Mouse (Mus musculus): ENCODE data around the gene Pnck. TPM values are rescaled to one million over a fixed set of nuclear protein-coding genes. Genes with fewer than 3 reads are reported as not detected.

Gene Pnck
- total and polyA plus RNA-seq, 3 experiments = not detected

DNA sequence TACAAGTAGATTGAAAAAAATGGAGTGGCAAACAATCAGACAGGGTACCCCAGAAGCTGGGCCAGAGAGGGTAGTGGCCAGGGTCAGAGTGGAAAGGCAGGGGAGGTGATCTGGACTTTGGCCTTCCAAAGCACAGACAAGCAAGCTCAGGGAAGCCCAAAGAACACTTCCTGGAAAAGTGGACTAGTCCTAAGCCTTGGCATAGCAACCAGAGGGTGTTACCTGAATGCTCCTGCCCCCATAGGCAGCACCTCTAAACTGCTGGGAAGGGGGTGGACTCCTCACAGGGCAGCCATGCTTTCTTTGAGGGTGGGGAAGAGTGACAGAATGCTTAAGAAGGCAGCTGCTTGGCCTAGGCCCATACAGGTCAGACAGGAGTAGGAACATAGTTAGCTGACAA is 25.1 kb upstream of the Pnck start:
- Histone ChIP-seq H3K79me2 (replicated peaks; ENCODE audit: control insufficient read depth, extremely low read depth, insufficient read depth, poor library complexity, severe bottlenecking) (no peaks in the 10 kb centered on the region), H3K27me3 (replicated peaks) (no peaks in the 10 kb centered on the region), H3K9me3 (replicated peaks; ENCODE audit: low read length) (no peaks in the 10 kb centered on the region), H3K4me2 (ENCODE audit: insufficient read depth, low read depth, poor library complexity, severe bottlenecking) (no peak overlapping the region), H3K4me1 (ENCODE audit: control insufficient read depth in 1 of 2, insufficient read depth in 2 of 2) (no peaks in the 10 kb centered on the region), H3K9ac (ENCODE audit: insufficient read depth, low read depth) (no peak overlapping the region), H3K4me3 (replicated peaks in 1 of 3; ENCODE audit: low read depth in 2 of 3, low read length in 2 of 3, poor library complexity in 1 of 3) (no peak overlapping the region), H3K27ac (ENCODE audit: insufficient read depth, low read depth) (no peak overlapping the region), H3K36me3 (replicated peaks in 1 of 2; ENCODE audit: control insufficient read depth in 1 of 2, insufficient read depth in 1 of 2, low read length in 1 of 2) (peaks cover 75 to 96% of the 10 kb centered on the region in 2 experiments)
- in situ Hi-C loops (cut with MboI; ENCODE audit: low pct_ligation_motif_present, low pct_unique_long_range_greater_than_20kb, low sequenced_read_pairs) = no loop called here
- dilution Hi-C loops (cut with MboI; ENCODE audit: extremely low pct_ligation_motif_present, extremely low pct_unique_long_range_greater_than_20kb, low sequenced_read_pairs) = no loop called here
- DNase-seq (ENCODE audit: extremely low read depth) = no peak
- no peak for TF ChIP-seq PAX5 (IDR thresholded peaks at IDR 0.05; ENCODE audit: low read length)
- no peak for TF ChIP-seq MEF2A (IDR thresholded peaks at IDR 0.05; ENCODE audit: borderline replicate concordance, low read depth, low read length)
- no peak for TF ChIP-seq POLR2A (IDR thresholded peaks at IDR 0.05; ENCODE audit: low read depth, low read length)
- no peak for TF ChIP-seq BHLHE40 (IDR thresholded peaks at IDR 0.05; ENCODE audit: low read depth, low read length)
- TF ChIP-seq MAFK (IDR thresholded peaks at IDR 0.05; ENCODE audit: insufficient replicate concordance, low read length) = no peak
- TF ChIP-seq IRF4 (IDR thresholded peaks at IDR 0.05; ENCODE audit: low read depth, low read length) = no peak
- TF ChIP-seq MYC (IDR thresholded peaks at IDR 0.05; ENCODE audit: low read depth, low read length) = no peak
- no peak for TF ChIP-seq EP300 (IDR thresholded peaks at IDR 0.05; ENCODE audit: low read length)
- TF ChIP-seq USF2 (conservative IDR thresholded peaks at IDR 0.05; ENCODE audit: low read depth, low read length) = no peak
- TF ChIP-seq HCFC1 (IDR thresholded peaks at IDR 0.05; ENCODE audit: low read depth, low read length) = no peak
- no peak for TF ChIP-seq JUN (IDR thresholded peaks at IDR 0.05; ENCODE audit: insufficient read depth, low read depth, low read length)
- no peak for TF ChIP-seq ELF1 (IDR thresholded peaks at IDR 0.05; ENCODE audit: low read depth, low read length)
- TF ChIP-seq JUND (conservative IDR thresholded peaks at IDR 0.05; ENCODE audit: low read depth, low read length) = no peak
- no peak for TF ChIP-seq NELFE (IDR thresholded peaks at IDR 0.05; ENCODE audit: low read depth, low read length)
- TF ChIP-seq USF1 (IDR thresholded peaks at IDR 0.05; ENCODE audit: low read depth, low read length) = no peak
- no peak for TF ChIP-seq ZNF384 (IDR thresholded peaks at IDR 0.05; ENCODE audit: low read depth, low read length)
- TF ChIP-seq CHD1 (IDR thresholded peaks at IDR 0.05; ENCODE audit: low read depth, low read length) = no peak
- no peak for TF ChIP-seq MAX (IDR thresholded peaks at IDR 0.05; ENCODE audit: low read length)
- TF ChIP-seq KAT2A (IDR thresholded peaks at IDR 0.05; ENCODE audit: insufficient replicate concordance, low read length) = no peak
- TF ChIP-seq RAD21 (IDR thresholded peaks at IDR 0.05; ENCODE audit: low read depth, low read length) = no peak

GRCm38 (mm10) chrX:73684156-73684555 is 24.2 kb upstream of the Pnck start:
- H3K27me3 ChIP-seq (replicated peaks) = no peaks in the 10 kb centered on the region
- no peak overlapping the region for H3K4me3 ChIP-seq (replicated peaks in 1 of 3; ENCODE audit: low read depth in 2 of 3, low read length in 2 of 3, poor library complexity in 1 of 3)
- no peak overlapping the region for H3K9ac ChIP-seq (ENCODE audit: insufficient read depth, low read depth)
- H3K36me3 ChIP-seq (replicated peaks in 1 of 2; ENCODE audit: control insufficient read depth in 1 of 2, insufficient read depth in 1 of 2, low read length in 1 of 2) = peaks cover 73 to 95% of the 10 kb centered on the region in 2 experiments
- H3K27ac ChIP-seq (ENCODE audit: insufficient read depth, low read depth) = no peak overlapping the region
- H3K4me2 ChIP-seq (ENCODE audit: insufficient read depth, low read depth, poor library complexity, severe bottlenecking) = no peak overlapping the region
- dilution Hi-C loops (cut with MboI; ENCODE audit: extremely low pct_ligation_motif_present, extremely low pct_unique_long_range_greater_than_20kb, low sequenced_read_pairs) = no loop called here
- in situ Hi-C loops (cut with MboI; ENCODE audit: low pct_ligation_motif_present, low pct_unique_long_range_greater_than_20kb, low sequenced_read_pairs) = no loop called here
- TF ChIP-seq RAD21 (IDR thresholded peaks at IDR 0.05; ENCODE audit: low read depth, low read length) = no peak
- TF ChIP-seq CHD2 (IDR thresholded peaks at IDR 0.05; ENCODE audit: low read length) = no peak
- no peak for TF ChIP-seq NRF1 (IDR thresholded peaks at IDR 0.05; ENCODE audit: low read depth, low read length)
- no peak for TF ChIP-seq MEF2A (IDR thresholded peaks at IDR 0.05; ENCODE audit: borderline replicate concordance, low read depth, low read length)
- TF ChIP-seq KAT2A (IDR thresholded peaks at IDR 0.05; ENCODE audit: insufficient replicate concordance, low read length) = no peak
- no peak for TF ChIP-seq EP300 (IDR thresholded peaks at IDR 0.05; ENCODE audit: low read length)
- H3K9me3 ChIP-seq (replicated peaks; ENCODE audit: low read length) = no peaks in the 10 kb centered on the region
- no peak for DNase-seq (ENCODE audit: extremely low read depth)
- H3K4me1 ChIP-seq (ENCODE audit: control insufficient read depth in 1 of 2, insufficient read depth in 2 of 2) = no peaks in the 10 kb centered on the region
- H3K79me2 ChIP-seq (replicated peaks; ENCODE audit: control insufficient read depth, extremely low read depth, insufficient read depth, poor library complexity, severe bottlenecking) = no peaks in the 10 kb centered on the region
